Mouse (Mus musculus) adrenal gland, postnatal 10 days (tissue): ENCODE measurements around the gene Bcl2l2. TPM values are rescaled to one million over a fixed set of nuclear protein-coding genes. Genes with fewer than 3 reads are reported as not detected.

Experiments used
- DNase-seq: peaks from one replicate; pipeline ENCODE4 v3.0.0; 2021; ENCODE audit warnings: mixed read lengths
- long read RNA-seq, 2 experiments: library from polyadenylated mRNA; stranded (forward); transcript quantifications; one replicate each; pipeline ENCODE4 v2.0.0; 2021
- total RNA-seq, 2 experiments: library from RNA; stranded (reverse); gene quantifications; 2 replicates each; pipeline ENCODE4 v1.2.3; 2021

The Bcl2l2 gene
- total RNA-seq: 10 to 100 TPM; 39.3 to 44.2 TPM
- long read RNA-seq, experiment 1: 0 reads
- long read RNA-seq, experiment 2, partial matches to known transcripts: 0 of 1 reads
- long read RNA-seq, experiment 2, other reads (novel, unspliced or antisense): 0 of 1 reads

DNA sequence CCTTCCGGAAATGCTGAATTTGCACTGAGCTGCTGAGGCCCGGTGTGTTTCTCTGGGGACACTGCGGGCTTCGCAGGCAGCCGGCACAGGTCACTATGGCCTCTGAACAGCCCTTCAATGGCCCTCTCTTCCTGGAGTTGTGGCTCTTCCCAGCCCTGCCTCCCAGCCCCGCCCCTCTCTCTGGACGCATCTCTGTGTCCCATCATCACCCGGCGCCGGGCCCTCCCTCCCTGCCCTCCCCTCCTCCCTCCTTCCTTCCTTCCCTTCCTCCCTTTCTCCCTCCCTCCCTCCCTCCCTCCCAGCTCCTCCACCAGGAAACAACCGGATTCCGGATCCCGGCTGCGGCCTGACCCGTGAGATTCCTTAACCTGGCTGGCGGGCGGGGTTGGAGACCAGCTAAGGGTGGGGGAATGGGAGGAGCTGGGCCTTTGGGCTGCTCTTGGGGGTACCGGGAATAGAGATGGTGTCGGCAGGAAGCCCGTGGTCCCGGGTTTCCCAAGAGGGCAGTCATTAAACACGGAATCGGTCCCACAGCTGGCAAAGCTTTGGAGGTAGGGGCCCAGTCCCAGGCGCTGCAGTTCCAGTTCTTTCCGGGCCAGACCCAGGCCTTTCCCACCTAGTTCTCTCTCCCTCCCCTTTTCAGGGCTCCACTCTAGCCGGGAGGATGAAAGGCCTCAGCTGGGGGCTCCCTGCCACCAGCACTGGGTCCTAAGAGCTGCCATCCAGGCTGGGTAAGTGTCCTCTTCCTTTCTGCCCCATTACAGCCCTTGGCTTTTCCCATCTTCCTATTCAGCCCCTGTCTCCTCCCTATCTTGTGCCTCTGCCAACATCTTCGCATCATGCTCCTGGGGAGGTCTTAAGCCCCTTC lies at the start of gene Bcl2l2, which contains the start of gene Gm20521:
Gene Bcl2l2, plus strand, starts transcription at position 224 of the 868 bp plus-strand sequence.
Gene Gm20521, plus strand, starts transcription at position 288 of the 868 bp plus-strand sequence.
- peak; percentile 93 for DNase-seq

DNA sequence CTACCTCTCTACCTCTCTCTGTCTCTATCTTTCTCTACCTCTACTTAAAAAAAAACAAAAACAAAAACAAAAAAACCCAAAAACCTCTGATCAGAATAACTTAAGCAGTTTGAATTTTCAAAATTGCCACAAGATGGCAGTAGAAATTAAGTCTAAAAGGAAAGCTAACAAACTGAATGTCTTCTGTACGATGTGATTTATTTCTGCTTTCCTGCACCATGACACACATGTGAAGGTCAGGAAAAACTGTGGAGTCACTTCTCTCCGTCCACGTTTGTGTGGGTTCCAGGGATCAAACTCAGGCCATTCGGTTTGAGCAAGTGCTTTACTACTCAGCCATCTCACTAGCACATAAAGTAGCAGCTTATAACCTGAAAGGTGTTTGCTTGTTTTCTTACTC lies 39.7 kb upstream of the Bcl2l2 start:
- DNase-seq: peak; percentile 25

DNA sequence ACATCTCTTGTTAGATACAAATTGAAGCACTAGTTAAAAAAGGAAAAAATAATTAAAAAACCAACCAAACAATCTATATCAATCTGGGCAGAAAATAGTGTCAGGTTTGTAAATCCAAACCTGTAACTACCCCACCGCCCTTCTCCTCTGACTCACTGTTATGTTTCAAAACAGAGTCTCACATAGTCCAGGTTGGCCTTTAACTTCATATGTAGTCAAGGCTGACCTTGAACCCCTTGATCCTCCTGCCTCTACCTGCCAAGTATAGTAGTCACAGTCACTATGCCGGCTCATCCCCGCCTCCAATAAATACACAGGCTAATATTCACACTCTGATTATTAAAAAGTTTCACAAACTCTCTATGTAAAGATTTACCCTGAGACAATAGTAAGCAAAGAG lies 27.5 kb upstream of the Bcl2l2 start:
- no peak for DNase-seq

DNA sequence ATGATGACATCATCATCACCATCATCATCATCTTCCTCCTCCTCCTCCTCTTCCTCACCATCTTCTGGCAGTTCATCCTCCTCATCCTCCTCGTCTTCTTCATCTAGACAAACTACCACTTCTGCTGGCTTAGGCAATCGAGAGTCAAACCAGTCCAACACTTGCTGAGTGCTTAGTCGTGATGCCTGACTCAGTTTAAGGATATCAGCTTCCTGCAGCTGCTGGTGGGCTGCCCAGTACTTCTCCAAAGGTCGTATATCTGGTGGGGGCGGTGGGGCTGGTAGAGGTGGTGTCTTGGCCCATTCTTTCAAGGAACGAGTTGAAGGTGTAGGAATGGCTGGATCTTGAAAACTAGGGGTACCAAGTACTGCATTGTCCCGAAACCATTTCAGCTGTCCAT lies 26.5 kb upstream of the Bcl2l2 start:
- no peak for DNase-seq

DNA sequence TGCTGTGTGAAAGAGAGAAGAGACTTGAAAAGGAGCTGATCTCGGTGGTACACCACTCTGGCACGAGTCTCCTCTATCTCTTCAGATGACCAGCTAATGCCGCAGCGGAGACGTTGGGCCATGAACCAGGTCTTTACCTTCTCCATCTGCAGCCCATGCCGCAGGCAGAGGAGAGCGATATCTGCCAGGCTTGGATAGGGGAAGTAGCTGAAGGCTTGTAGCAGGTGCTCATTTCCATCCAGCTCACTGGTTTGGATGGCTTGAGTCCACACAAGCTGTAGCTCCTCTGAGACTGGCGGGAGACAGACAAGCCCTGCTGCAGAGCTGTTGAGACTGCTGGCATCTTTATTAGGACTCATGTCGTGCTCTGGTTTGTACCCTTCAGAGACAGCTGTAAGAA lies 25.3 kb upstream of the Bcl2l2 start:
- DNase-seq: no peak

DNA sequence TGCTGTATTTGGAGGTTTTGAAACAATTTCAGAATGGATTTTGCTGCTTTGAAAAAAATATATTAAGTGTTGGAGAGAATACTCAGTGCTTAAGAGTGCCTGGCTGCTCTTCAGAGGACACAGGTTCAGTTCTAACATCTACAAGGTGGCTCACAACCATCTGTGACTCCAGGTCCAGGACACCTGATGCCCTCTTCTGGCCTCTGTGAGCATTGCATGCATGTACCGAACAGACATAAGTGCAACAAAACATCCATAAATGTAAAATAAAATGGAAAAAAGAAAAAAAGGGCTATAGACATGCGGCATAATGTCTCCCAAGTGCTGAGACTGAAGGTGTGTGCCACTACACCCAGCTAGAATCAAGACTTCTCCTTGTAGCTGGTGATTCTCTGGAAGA lies 22.7 kb upstream of the Bcl2l2 start:
- peak; percentile 77 for DNase-seq

DNA sequence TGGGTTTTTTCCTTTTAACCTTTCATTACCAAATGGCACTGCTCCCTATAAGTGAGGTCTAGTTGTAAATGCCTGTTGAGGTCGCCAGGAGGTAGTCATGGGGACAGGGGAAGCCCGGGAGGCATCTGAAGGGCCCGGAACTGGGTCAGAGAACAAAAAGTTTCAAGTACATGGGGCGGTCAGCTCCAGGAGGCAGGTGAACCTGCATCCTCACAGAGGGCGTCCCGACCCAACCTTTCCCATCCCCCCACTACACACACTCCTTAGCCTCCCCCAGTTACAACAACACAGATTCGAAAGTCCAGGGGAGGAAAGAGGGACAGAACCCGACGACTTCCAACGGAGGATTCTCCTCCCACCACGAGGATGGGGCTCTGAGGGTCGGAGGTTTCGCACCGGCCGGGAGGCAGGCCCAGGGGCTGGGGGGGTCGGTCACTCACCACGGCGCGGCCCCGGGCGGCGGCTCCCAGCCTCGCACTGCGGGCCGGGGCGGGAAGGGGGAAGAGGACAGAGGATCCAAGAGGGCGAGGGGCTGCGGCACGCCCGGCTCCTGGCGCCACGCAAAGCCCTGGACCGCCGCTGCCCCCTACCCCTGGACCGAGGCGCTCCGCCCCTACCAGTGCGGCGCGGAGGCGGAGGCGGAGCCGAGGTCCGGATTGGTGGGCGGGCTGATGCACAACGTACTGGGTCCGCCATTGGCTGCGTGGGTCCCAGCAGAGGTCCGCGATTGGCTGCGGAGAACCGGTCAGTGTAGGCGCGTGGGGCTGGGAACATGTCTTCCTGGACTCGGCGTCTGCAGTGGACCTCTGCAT lies 19.5 kb upstream of the Bcl2l2 start:
- peak; percentile 95 for DNase-seq

DNA sequence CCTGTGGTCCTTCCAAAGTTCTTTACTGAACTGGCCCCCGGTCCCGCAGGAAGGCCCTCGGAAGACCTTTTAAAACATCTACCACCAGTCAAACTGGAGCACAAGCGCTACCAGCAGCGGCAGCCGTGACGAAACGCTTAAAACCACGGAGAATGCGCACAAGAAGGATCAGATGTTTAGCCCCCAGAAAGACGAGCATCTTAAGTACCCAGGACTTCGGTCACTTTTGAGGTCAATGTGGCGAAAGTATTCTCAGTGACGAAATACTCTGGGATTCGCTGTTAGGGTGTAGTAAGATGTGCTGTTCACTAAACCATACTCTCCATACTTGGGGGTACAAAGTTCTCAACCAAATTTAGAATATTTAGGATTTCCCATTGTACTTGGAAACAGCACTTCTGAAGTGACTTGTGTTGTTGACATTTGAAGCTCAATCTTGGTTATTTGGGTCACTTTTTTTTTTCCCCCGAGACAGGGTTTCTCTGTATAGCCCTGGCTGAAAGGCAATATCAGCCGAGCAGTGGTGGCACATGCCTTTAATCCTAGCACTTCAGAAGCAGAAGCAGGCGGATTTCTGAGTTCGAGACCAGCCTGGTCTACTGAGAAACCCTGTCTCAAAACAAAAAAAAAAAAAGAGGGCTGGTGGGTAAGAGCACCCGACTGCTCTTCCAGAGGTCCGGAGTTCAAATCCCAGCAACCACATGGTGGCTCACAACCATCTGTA lies 18.7 kb upstream of the Bcl2l2 start:
- DNase-seq: no peak

DNA sequence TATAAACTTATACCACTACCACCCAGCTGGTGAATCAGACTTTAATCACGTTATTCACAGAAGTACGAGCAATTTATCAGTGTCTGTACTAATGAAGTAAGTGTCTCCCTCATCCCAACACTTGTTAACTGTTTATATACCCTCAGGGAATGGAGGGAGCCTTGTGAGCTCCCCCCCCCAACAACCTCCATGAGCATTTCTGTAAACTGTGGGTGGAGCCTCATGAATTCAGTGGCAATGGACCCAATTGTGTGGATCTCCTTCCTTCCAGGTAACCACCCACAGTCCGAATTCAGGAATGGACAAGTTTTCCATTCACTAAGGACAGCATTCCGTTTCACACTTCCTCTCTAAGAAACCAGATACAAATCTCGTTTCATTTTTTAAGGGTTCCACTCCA lies 17.6 kb upstream of the Bcl2l2 start:
- no peak for DNase-seq

DNA sequence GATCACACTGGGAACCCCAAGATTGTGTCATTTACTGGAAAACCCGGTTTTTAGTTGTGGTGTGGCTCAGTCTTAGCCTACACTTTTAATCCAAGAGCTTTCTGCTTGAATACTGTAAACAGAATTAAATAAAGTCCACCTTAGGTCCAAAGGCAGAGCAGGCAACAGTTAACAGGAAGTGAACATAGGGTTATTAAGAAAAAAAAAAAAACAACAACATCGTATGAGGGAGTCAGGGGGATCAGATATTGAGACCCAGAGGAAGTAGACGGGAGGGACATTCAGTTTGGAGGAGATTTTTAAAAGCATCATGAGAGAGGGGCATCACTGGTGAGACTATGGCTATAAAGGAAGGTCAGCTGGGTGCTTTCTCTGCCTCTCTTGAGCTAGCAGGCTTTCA lies 16.9 kb upstream of the Bcl2l2 start:
- no peak for DNase-seq

DNA sequence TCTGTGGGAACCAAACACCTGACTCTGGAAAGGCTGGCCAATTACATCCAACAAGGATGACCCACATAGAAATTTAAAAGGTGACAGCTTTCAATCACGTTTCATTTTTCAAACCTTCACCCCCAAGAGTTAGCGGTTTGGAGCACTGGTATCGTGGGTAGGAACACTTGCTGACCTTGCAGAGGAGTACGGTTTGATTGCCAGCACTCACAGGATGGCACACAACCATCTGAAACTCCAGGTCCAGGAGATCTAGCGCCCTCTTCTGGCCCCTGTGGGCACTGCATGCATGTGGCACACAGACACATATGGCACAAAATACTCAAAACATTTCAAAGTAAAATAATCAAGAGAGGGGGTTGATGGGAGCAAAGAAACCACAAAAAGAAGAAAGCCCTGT lies 16.2 kb upstream of the Bcl2l2 start:
- peak; percentile 29 for DNase-seq

DNA sequence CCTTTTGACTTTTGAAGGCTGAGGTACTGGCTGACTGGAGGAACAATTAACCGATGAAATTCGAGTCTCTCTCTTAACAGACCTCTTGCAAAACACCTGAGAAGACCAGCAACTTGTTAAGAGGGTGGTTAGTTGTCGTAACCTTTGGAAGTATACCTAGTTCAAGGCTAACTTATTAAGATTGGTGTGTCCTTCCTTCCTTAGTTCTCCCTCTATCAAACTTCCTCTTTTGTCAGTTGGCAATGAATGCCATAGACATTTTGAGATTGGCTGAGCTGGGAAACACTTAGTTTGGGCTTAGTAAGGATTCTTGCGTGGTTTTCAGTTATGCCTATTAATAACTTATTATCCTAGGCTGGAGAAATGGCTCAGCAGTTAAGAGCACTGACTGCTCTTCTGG lies 15.2 kb upstream of the Bcl2l2 start:
- DNase-seq: no peak

DNA sequence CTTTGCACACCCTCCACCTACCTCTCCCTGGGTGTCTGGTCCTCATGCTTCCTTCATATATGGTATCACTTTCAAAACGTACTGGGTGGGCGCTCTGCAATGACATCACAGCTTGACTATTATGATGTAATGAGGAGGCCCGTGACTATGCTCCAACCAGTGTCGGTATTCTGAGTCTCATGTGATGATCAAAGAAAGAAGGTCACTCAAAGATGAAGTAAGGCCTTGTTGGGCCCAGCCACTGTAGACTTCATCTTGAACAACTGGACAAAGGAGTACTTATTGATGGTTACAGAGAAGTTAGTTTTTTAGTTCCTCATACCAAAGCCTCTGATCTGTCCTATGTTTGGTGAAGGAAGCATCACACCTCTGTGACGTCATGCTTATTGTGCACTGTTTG lies 12.3 kb upstream of the Bcl2l2 start, which contains the start of gene Homez:
Gene Homez, minus strand, starts transcription at position 101 of the 400 bp plus-strand sequence.
- no peak for DNase-seq

DNA sequence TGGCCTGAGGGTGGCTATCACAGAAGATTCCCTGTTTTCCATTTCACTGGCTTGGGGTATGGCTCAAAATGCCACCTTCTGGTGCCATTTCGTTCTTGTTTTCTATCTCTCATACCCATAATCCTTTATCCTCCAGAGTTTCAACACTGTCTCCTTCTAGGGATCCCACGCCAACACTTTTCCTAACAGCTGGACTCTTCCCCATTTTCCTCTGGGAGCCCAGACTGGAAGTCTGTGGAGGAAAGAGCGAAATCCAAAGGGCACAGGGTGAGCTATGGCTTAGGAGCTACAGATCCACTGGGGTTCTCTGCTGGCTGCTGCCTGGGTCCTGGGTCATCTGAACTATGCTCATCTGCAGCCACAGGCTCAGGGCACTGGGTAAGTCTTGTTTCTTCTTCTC lies 9.0 kb upstream of the Bcl2l2 start:
- peak; percentile 27 for DNase-seq

DNA sequence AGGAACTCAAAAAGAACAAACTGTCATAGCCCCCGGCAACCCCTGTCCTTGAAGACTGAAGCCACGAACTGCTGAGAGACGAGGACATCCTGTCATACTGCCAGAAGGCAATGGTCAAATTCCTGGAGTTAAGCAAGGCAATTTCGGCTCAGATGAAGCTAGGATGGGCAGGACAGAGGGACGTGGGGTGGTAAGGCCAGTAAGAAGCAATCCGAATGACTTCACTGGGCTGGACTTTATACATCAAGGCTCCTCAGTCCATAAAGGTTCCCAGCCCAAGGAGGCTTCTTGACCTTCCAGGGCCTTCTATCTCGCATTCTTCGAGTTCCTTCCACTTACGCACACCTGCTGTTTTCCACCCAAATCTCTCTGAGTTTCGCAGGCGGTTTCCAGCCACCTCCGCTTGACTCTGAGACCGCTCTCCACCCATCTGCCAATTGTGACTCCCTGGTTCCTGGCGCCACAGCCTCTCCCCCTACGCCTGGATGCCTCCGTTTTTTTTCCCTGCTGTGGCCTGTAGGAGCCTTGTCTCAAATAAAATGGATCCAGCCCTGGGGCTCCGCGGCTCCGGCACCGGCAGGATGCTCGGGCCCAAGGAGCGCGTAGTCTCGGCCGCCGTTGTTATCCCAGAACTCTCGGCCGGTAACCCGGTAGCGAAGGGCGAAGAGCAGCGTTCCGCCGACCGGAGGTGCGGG lies 7.2 kb upstream of the Bcl2l2 start:
- no peak for DNase-seq

DNA sequence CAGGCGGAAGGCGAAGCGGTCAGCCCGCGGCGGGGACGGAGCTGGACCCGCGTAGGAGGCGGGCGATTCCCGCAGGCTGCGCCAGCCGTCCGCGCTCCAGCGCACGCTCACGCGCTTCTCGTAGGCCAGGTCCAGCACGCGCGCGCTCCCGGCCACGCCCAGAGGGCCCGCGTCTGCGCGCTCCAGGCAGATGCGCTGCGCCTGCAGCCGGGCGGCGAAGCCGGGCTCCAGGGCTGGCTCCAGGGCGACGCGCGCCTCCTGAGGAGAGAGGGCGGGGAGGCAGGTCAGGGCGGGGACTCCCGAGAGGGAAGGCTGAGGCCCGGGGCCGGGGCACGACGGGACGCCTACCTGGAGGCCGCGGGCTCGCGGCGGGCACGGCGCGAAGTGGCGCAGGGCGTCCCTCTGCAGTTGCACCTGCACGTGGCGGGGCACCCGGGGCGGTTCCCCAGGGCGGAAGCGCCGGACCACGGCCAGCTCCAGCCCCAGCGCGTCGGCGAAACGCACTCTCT lies 6.6 kb upstream of the Bcl2l2 start:
- peak; percentile 95 for DNase-seq

DNA sequence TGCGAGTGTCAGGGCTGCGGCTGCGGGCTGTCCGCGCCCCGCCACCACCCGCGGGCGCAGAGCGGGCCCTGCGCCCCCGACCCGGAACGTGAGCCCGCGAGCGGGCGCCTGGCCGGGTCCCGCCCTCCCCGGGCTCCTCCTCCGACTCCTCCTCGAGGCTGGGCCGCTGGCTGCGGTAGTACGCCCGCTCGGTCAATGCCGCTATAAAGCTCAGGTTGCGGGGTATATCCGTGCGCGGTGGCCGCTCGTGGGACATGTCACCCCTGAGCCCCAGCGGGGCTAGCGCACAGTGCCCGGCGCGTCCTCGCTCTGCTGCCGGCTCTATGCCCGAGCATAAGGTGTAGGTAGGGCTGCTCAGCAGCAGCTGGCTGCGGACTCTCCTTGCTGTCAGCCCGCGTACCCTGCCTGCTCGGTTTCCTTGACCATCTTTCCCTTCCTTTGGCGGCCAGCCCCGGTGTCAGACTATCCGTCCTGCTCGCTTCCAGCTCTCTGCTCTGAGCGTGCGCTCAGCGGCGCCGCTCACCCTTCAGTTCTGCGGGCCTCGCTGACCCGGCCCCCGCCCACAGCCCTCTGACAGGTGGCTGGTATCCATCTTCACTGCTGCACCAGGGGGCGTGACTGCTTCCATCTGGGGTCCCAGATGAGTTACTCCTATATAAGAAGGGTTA lies 6.0 kb upstream of the Bcl2l2 start, which contains the start of gene Ppp1r3e:
Gene Ppp1r3e, minus strand, starts transcription at position 503 of the 668 bp plus-strand sequence.
- peak; percentile 86 for DNase-seq

DNA sequence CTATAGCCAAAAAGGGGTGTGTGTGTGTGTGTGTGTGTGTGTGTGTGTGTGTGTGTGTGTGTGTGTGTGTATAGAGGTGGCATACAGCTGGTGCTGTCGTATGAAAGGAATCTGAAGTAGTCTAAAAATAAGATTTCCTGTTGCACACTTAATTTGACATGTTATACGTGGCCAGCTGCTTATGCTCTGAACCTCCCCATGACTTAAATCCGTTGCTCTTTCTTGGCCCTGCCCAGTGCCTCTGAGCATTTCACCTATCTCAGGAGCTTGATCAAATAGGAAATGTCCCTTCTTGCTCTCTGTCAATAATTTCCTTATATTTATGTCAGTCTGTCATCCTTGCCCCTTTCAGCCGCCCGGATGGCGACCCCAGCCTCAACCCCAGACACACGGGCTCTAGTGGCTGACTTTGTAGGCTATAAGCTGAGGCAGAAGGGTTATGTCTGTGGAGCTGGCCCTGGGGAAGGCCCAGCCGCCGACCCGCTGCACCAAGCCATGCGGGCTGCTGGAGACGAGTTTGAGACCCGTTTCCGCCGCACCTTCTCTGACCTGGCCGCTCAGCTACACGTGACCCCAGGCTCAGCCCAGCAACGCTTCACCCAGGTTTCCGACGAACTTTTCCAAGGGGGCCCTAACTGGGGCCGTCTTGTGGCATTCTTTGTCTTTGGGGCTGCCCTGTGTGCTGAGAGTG lies 990 bp downstream of the Bcl2l2 start:
- DNase-seq: peak; percentile 16

DNA sequence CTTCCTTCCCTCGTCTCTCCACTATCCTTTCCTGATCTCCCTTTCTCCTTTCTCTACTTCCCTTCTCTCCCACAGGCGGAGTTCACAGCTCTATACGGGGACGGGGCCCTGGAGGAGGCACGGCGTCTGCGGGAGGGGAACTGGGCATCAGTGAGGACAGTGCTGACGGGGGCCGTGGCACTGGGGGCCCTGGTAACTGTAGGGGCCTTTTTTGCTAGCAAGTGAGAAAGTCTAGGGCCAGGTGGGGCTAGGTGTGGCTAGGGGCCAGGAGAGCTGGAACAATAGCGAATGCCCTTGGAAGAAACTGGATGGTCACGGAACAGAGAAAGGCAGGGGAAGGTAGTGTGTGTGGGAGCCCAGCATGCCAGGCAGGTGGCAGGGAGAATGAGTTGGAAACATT lies 2.1 kb downstream of the Bcl2l2 start:
- no peak for DNase-seq

DNA sequence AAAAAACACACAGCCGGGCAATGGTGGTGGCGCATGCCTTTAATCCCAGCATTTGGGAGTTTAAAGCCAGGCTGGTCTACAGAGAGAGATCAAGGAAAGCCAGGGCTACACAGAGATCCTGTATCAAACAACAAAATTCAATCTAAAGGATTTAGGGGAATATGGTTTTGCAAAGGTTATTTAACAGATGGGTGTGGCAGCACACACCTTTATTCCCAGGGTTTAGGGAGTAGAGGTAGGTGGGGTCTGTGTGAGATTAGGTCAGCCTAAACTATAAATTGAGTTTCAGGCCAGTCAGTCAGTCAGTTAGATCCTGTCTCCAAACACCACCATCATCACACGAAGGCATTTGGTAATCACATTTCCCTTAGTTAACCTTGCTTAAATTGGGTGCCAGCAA lies 9.0 kb downstream of the Bcl2l2 start, which contains the start of gene Pabpn1:
Gene Pabpn1, plus strand, starts transcription at position 301 of the 400 bp plus-strand sequence.
- no peak for DNase-seq
